Mouse (Mus musculus) spleen, postnatal 36 days (tissue): Measurements from ENCODE around the gene Igsf3.
"Not testable (repeated sequence)": the region's sequence is repeated elsewhere in the genome, so short reads cannot be mapped to it uniquely, and the experiment has no call there.

Experiments
- DNase-seq, 2 experiments: peaks; one replicate each; pipeline ENCODE4 v3.0.0; 2022; ENCODE audit warnings: low spot score in 2 of 2, mixed read lengths in 1 of 2

Gene Igsf3

GRCm38 (mm10) chr3:101404620-101405415, 27.9 kb downstream of the Igsf3 start:
- no peak for DNase-seq

GRCm38 (mm10) chr3:101405495-101405894, 28.6 kb downstream of the Igsf3 start:
- no peak for DNase-seq

GRCm38 (mm10) chr3:101406097-101406496, 29.2 kb downstream of the Igsf3 start:
- no peak for DNase-seq

- DNase-seq: peak; percentile 11 to 18
Measured at GRCm38 (mm10) chr3:101407568-101407967, 30.7 kb downstream of the Igsf3 start.

- DNase-seq: no peak
Measured at GRCm38 (mm10) chr3:101408953-101409750, 32.3 kb downstream of the Igsf3 start.

GRCm38 (mm10) chr3:101410202-101410601, 33.3 kb downstream of the Igsf3 start:
- no peak for DNase-seq

- no peak for DNase-seq
Measured at GRCm38 (mm10) chr3:101410745-101411144, 33.9 kb downstream of the Igsf3 start.

- DNase-seq: no peak
Measured at GRCm38 (mm10) chr3:101411626-101412025, 34.7 kb downstream of the Igsf3 start.

GRCm38 (mm10) chr3:101412115-101412514, 35.2 kb downstream of the Igsf3 start:
- DNase-seq: no peak

GRCm38 (mm10) chr3:101413013-101413412, 36.1 kb downstream of the Igsf3 start:
- not testable (repeated sequence) for DNase-seq

- no peak for DNase-seq
Measured at GRCm38 (mm10) chr3:101418740-101419652, 42.1 kb downstream of the Igsf3 start.

- no peak for DNase-seq
Measured at GRCm38 (mm10) chr3:101419653-101419994, 42.7 kb downstream of the Igsf3 start.

GRCm38 (mm10) chr3:101423188-101423587, 46.3 kb downstream of the Igsf3 start:
- no peak for DNase-seq

- DNase-seq: no peak
Measured at GRCm38 (mm10) chr3:101424295-101424885, 47.5 kb downstream of the Igsf3 start.

GRCm38 (mm10) chr3:101429982-101430754, 53.3 kb downstream of the Igsf3 start:
- DNase-seq: no peak

- no peak for DNase-seq
Measured at GRCm38 (mm10) chr3:101430755-101431115, 53.9 kb downstream of the Igsf3 start.

GRCm38 (mm10) chr3:101435672-101436071, 58.8 kb downstream of the Igsf3 start:
- DNase-seq: no peak

- DNase-seq: no peak
Measured at GRCm38 (mm10) chr3:101436469-101436868, 59.6 kb downstream of the Igsf3 start.

- DNase-seq: no peak
Measured at GRCm38 (mm10) chr3:101437021-101437563, 60.2 kb downstream of the Igsf3 start.

- DNase-seq: no peak
Measured at GRCm38 (mm10) chr3:101443265-101443881, 66.5 kb downstream of the Igsf3 start.
